Mouse (Mus musculus): ENCODE results near the gene Olfr847.

The Olfr847 gene

DNA sequence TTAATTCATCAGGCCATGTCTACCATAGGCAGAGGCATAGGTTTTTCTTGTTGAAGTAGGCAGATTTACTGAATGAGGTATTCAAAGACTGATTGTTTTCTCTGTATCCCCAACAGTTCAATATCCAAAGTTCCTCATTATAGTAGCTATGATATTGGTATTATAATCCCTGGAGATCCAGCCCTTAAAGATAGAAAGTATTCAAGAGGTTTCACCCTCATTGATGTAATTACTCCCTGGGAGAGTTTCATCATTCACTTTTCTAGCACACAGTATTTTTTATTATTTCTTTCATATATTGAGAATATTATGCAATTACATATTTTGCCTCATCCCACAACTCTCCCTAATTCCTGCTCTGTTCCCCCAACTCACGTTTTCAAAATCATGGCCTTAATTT is at the start of gene Olfr847:
Gene Olfr847 (minus strand): TSS at position 101 of the 400 bp plus-strand sequence.
- DNase-seq (ENCODE audit: low spot score in 2 of 2) = no peak

DNA sequence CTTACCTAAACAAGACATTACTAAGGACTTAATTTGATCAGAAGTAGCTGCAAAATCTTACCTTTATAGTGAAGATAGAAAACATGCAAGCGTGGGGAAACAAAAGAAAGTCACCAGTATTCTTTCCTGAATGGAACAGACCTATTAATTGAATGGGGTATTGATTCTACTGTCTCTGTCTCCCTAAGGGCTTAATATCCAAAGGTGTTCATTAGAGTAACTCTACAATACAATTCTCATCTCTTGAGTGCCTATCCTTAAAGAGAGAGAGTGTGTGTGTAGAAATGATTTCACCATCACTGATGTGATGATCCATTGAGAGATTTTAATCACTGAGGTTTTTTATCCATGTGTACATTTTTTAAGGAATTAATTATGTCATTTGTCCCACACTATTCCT is 14.6 kb downstream of the Olfr847 start, which contains the start of gene Olfr846:
Gene Olfr846 (minus strand): TSS at position 101 of the 400 bp plus-strand sequence.
- DNase-seq (ENCODE audit: low spot score in 2 of 2) = no peak

GRCm38 (mm10) chr9:19336157-19336556 is 42.3 kb downstream of the Olfr847 start, which contains the start of gene Olfr845:
TSS of gene Olfr845 (plus strand) at chr9:19336457.
- no peak for DNase-seq (ENCODE audit: low spot score in 2 of 2)

All from right cerebral cortex, postnatal 10 days (tissue).